Mouse (Mus musculus): ENCODE measurements around the gene Chst4.
"Not testable (repeated sequence)": the region's sequence is repeated elsewhere in the genome, so short reads cannot be mapped to it uniquely, and the experiment has no call there.

The Chst4 gene

DNA sequence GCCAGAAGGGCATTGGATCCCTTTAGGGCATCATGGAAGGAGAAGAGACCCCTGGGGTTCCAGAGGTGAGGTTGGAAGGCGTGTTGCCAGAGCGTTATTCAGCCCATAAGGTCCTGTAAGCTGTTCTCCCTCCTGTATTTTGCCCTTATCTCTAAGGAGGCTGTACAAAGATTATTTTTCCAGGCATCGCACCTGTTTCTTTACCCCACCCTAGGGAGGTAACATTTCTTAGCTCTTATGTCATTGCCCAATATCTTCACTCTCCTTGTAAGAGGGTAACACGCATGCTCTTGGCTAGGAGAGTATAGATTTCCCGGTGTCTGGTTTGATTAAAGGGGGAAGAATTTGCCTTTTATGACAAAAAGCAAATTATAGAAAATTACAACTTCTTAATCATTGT, at the start of gene Chst4:
Gene Chst4 (minus strand): TSS at position 82 of the 400 bp plus-strand sequence.
- no peak for DNase-seq (ENCODE audit: low spot score)

DNA sequence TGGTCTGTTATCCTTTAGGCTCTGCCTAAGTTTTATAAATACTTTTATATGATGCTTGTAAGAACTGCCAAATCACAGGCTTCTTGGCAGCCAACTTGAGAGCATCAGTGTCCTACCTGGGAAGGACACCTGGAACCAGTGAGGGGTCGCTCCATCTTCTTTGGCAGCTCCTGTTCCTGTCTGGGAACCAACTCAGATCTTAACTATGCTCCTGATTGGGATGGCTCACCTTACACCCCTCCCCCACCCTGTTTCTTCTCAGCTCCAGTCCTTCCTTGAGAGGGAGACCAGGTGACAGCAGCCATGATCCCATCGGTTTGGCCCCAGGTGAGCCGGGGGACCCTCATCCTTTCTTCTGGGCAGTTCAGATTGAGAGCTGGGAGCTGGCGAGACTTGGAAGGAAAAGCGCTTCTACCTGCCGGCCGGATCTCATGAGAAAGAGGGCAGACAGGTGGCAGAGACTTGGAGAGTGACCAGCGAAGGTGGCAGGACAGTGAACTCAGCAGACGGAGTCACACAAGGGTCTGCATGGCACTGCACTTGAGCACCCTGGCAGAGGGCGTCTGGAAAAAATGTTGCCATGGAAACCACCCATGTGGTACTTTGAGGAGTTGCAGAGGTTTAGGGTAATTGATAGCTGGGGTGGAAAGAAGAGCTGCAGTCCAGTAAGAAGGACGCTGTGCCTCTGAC, 43.0 kb upstream of the Chst4 start:
- no peak for DNase-seq (ENCODE audit: low spot score)

DNA sequence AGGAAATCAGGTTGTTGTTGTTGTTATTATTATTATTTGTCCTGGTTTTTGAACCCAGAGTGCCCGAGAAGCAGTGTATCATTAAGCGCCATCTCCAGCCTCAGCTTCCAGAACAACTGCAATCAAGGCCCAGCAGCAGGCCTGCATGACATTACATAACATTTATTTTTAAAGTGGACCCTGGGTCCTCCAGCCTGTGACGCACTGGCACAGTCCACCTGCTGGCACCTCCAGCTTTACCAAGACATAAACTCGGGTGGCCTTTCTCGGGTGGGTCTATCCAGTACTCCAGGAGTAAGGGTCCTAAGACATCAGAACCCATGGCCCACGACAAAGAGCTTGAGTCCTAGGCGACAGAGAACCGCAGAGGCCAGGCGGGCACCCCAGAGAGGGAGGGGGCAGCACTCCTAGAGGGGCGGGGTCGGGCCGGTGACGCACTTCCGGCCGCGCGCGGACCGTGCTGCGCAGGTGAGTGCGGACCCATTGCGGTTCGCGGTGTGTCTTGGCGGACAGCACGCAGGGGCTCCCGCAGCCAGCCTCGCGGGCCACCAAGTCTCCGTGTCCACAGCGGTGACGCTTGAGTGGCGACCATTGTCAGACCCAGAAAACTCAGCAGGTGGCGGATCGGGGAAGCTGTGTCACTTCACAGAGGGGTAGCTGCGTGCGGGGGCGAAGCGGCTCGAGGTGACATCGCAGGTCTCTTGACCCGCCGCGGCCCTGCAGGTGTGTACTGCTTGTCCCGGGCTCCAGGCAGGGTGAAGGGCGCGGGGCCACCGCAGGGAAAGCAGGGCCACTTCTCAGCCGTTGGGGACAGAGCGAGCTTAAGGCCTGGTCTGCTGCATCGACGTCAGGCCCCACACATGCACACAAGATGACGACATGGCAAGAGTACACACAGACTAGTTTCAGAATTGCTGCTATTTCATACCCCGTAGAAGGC, 40.0 kb upstream of the Chst4 start, which contains the start of gene Zfp612:
Gene Zfp612 (plus strand): TSS at position 465 of the 940 bp plus-strand sequence.
- no peak for DNase-seq (ENCODE audit: low spot score)

DNA sequence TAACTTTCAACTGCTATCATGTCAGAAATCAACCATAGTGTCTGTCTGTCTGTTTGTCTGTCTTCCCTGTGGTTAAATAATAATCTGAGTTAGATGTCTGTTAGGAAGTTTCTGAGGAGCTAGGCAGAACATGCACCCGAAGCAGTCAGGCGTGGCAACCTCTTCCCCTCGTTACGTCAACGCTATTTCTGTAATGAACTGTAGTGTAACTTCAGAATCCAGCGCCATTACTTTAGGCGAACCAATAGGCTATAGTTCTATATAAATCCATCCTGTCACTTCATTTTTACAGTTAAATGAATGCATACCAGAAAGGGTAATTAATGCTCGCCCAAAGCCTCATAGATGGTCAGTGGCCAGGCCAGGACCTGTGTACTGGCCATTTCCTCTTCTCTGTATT, 35.0 kb upstream of the Chst4 start:
- DNase-seq (ENCODE audit: low spot score), result no peak

DNA sequence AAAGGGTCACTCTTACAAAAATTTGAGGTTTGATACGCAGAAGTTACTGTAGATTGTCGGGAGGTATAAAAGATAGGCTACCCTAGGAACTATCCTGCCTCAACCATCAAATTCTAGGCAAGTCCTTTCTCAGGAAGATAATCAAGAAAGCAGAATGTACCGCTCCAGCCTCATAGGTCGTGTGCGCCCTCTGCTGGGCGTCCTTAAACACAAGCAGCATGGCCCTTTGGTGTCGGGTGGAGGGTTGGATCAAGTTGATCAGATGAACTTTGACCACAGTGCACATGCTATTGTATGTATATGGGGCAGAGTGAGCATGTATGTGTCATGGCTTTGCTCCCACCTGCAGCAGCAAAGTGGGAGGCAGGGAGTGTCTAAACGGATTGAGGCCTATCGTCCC, 32.1 kb upstream of the Chst4 start:
- no peak for DNase-seq (ENCODE audit: low spot score)

DNA sequence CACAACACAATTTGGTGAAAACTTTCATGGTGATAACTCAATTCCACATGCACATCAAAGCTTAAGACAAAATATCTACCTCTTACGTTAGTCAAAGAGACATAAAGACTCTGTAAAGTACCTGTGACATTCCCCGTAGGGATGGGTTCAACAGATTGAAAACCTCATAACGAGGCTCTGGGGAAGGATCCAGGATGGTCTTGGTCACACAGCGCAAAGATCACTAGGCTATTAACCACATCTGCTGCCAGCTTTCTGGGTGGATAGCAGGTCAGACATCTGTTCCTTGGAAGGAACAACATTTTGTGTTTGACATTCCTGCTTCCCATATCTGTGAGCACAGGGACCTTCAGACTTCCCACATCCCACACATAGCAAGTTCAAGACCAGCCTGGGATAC, 30.2 kb upstream of the Chst4 start:
- DNase-seq (ENCODE audit: low spot score), result no peak

DNA sequence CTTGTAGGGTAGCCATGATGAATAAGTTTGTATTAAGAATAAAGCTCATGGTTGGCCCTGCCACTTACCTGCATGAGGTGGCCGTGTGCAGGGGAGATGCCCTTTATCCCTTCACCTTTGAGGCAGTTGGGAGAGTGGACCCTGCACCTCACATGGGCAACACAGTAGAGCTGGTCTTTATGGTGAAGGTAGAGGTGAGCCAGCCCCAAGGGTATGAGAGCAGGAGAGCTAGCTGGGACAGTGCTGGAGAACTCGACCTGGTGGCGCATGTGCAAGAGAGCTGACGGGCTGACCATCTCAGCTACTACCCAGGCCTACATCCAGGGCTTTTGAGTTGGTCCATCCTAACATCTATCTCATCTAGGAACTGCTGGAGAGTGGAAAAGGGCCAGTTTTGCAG, 26.1 kb upstream of the Chst4 start:
- DNase-seq (ENCODE audit: low spot score), result no peak

DNA sequence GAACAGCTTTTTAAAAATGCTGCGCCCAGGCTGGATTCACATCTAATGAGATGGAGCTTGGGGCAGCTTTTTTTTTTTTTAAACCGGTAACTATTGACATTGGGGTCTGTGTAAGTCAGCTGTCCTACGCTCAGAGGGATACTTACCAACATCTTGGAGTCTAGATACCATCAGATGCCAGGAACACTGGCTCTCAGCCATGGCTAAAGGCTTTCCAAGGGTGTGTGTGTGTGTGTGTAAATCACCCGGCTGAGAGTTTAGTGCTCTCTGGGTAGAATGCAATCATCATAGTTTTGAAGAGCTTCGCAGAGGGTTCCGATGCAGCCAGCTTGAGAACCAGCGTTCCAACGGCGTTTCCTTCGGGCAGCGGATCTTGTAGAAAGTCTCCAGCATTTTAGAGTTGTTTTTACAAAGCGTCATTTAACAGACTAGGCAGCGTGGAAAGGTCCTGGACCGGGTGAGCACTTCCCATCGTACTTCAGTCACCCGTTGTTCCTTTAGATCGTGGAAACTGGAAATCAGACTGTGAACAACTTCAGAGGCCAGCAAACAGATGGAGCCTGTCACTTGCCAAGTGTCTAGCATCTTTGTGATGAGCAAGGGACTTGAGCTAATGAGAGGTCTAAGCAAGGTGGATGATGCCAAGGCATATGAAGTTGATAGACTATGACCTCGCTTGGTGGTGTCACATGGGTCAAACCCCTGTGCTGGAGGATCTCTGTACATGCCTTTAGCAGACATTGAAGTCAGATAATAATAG, 25.2 kb upstream of the Chst4 start:
- DNase-seq (ENCODE audit: low spot score), result no peak

DNA sequence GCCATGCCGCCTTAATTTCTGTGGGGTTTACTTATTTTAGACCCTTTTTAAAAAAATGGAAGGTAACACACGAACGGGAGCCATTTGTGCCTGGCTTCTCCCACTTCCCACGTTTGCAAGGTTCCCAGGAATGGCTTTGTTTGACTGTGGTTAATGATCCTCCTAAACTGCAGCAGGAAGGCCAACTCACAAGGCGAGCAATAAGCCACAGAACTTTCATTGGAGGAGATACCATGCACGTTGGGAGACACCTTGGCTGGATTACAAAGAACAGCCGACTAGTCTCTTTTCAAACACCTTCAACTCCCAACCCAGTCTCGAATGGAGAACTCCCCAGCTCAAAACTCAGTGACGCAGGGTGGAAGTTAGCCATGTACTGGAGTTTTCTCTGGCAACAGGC, 24.6 kb upstream of the Chst4 start:
- DNase-seq (ENCODE audit: low spot score), result no peak

DNA sequence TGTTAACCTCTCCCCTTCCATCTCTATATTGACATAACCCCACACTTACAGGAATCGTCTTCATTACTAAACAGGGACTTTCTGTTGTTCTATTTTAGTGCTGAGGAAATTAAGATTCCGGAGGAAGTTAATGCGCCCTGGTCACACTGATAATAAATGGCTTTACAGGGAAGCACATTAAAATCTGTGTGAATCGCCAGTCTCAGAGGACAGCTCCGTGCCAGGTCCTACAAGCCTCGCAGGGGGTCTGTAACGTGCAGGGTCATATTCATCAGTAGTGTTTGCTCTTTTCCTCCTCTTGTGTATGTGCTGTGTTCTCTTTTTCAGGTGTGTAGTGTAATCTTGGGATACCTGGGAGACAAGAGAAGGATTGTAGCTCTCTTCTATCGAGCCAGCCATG, 18.7 kb upstream of the Chst4 start:
- no peak for DNase-seq (ENCODE audit: low spot score)

DNA sequence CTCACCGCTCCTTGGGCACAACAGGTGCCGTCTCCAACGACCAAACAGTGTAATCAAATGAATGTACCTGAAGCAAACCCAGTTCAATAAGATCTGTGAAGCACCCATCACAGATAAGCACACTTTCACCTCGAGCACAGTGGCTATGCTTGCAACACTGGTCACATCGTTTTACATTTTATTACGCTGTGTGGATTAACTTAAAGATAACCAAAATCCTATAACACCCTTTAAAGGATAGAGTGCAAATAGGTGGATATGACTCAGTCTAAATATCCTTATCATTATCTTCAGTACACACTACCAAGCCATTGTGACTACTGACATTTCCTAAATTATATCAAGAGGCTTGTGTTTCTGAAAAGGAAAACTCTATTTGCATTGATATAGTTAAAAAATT, 11.7 kb upstream of the Chst4 start:
- no peak for DNase-seq (ENCODE audit: low spot score)

DNA sequence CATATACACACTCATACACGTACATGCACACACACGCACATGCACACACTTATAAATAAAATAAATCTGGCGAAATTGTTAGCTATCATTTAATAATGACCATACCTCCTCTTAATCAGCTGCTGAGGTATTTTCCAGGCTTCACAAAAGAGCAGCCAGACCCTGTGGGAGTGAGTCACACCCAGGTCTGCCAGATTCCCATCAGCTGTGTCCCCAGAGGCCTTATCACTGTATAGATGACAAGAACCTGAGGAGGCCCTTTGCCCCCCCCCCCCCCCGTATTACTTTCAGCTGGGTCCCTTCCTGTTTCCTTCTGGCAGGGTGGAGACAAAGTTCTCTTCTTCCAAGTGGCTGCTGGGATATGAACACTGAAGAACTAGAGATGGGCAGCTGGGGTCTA, 969 bp upstream of the Chst4 start:
- no peak for DNase-seq (ENCODE audit: low spot score)

DNA sequence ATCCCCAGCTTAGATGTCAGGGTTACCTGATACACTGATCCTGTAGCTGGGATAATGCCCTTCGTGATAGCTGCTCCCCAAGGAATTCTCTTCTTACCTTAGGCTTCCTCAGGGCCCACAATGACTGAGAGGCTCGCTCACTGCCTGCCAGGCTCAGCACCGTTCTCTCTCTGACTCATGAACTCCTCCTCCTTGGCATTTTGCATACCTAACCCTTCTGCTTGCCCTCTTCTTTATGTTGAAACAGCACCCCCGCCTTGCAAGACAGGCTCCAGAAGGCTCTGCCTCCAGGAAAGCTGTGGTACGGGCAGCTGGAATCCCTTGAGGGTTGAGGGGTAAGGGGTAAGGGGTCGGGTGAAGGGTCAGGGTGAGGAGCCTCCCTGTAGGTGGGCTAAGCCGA, 324 bp downstream of the Chst4 start:
- no peak for DNase-seq (ENCODE audit: low spot score)

DNA sequence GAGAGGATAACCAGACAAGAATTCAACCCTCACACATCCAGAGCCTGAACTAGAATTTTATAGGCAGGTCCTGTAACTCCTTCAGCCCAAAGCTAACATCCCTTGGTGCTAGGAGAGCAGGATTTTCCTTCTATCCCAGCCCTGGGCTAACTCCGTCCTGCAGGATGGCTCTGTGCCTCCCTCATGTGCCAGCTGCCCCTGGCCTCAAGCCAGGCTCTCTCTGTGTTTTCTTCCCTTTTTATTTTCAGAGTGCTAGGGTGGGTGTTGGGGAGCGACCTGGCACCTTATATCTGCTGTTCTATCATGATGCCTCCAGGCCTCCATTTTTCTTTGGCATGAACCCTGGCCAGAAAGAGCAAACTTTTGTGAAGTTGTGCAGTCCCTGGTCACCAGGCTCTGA, 3.4 kb downstream of the Chst4 start:
- DNase-seq (ENCODE audit: low spot score), result no peak

DNA sequence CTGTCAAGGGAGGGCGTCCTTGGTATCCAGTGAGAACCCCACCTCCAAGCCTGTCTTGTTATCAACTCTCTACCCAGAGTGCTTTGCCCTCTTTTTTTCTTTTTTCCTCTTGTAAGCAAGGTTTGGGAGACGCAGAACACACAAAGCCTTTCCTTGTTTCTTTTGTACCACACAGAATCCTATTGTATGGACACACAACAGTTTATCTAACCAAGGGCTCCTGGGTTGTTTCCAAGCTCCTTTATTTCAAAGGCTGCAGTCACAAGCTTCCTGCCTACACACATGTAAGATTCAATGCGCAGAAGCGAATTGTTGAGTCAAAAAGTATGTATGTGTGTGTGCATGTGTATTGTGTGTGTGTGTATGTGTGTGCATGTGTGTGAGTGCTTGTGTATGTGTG, 5.2 kb downstream of the Chst4 start:
- DNase-seq (ENCODE audit: low spot score), result no peak

DNA sequence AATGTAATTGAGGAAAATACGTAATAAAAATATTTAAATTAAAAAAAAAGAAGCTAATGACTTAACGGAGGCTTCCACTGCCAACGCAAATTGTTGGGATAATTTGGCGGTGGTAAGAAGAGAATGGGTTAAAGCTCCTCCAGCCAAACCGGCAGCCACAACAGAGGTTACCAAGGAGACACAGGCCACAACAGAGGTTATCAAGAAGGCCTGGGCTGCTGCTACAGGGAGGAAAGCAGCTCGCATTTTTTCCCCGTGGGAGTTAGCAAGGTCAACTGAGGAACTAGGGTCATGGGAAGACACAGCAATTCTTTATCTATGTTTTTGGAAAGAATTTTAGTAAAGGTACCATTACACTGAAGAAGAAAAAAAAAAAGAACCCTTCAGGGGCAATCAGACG, 5.8 kb downstream of the Chst4 start:
- not testable (repeated sequence) for DNase-seq (ENCODE audit: low spot score)

DNA sequence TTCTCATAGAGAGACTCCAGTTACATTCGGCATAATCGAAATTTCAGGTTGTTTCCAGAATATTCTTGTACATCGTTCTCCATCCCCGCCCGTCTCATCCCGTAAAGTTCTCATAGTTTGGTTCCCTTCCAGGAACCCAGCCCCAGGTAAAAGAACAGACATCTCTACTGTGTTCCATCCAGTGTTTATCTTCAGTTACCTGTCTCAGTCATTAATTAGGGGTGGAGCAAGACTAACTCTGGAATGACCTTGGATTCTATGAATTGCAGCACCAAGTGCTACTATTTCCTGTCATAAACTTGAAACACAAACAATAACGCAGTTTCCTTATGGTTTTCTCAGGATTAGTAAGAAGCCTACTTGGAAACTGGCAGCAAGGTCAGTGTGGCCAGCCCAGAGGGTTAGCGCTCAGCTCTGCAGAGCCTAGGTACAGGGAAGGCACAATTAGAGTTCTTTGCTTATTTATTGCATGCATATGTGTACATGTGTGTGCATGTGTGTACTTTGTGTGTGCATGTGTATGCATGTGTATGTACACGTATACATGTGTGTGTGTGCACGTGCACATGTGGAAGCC, 16.7 kb downstream of the Chst4 start:
- no peak for DNase-seq (ENCODE audit: low spot score)

DNA sequence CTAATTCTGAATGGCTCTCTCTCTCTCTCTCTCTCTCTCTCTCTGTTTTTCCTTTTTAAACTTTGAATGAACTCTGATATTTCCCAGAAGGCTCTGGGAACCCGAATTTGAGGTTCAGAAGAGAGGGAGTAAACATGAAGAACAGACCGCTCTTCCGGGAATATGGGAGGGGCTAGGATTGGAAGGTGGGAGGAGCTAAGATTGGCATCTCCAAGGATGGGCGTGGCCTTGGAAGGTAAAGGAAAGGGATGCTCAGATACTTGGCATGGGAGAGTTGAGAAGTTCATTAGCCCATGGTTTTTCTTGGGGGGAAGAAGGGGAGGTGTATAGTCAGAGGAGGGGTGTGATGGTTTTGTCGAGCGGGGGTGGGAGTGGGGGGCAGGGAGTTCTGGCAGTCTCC, 17.5 kb downstream of the Chst4 start:
- DNase-seq (ENCODE audit: low spot score), result no peak

DNA sequence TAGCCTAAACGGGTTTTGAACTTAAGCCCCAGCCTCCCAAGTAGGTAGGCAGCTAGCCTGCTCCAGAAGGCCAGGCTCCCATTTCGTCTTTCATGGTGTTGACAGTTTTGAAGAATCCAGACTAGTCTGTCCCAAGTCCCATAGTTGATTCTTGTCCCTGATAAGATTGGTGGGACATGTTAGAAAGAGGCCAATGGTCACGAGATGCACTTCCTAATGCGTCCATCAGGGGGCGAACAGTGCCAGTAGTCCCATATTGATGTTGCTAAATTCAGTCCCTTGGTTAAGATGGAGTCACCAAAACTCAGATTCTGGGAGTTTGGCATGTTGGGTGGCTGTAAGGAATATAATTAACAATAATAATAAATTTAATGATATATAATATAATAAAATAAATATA, 28.7 kb downstream of the Chst4 start:
- no peak for DNase-seq (ENCODE audit: low spot score)

DNA sequence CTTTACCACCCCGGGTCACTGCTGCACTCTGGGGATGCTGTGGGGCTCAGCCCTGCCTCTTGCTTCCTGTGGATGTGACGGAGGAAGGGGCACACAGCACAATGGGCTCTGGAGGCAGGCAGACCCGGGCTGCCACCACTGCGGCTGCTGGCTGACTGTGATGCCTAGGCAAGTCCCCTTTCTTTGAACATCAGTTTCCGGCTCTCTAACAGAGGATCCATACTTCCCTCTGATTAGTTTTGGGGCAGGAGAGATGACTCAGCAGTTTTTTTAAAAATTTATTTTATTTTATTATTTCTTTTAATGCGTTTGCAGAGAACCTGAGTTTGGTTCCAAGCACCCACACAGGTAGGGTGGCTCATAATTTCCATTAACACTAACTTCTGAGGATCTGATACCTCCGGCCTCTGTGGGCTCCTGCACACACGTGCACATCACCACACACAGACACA, 30.5 kb downstream of the Chst4 start:
- DNase-seq (ENCODE audit: low spot score), result no peak

DNA sequence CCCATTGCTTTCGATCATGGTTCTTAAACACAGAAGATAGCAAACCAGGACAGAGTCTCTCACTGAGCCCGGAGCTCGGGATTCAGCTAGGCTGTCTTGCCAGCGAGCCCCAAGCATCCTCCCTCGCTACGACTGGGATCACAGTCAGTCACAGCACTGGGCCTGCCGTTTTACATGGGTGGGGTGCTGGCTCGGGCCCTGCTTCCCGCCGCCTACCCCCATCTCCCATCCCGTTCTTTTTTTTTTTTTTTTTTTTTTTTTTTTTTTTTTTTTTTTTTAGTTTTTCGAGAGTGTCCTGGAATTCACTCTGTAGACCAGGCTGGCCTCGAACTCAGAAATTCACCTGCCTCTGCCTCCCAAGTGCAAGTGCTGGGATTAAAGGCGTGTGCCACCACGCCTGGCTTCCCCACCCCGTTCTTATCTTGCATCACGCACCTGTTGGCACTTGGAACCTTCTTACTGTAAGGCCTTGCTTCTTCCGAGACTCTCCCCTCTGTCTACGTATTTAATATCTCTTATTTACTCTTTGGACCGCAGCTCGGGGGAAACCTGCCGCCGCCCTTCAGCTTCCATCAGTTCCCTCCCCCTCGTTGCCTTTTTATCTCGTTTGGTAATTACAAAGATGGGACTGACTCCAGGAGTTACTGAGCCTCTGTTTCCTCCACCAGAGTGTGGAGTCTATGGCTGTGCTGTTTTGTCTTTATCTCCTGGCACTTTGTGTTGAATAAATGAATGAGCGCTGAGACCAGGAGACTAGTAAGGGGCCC, 31.1 kb downstream of the Chst4 start:
- no peak for DNase-seq (ENCODE audit: low spot score)

All from urinary bladder, postnatal 10 days (tissue).